Mouse (Mus musculus) right cerebral cortex, adult 2 months (tissue): ENCODE data around the gene Prkn.

Source experiments
- DNase-seq, 2 experiments: peaks; one replicate each; pipeline ENCODE4 v3.0.0; 2021 to 2022; ENCODE audit warnings: low spot score in 2 of 2

Prkn gene

DNA sequence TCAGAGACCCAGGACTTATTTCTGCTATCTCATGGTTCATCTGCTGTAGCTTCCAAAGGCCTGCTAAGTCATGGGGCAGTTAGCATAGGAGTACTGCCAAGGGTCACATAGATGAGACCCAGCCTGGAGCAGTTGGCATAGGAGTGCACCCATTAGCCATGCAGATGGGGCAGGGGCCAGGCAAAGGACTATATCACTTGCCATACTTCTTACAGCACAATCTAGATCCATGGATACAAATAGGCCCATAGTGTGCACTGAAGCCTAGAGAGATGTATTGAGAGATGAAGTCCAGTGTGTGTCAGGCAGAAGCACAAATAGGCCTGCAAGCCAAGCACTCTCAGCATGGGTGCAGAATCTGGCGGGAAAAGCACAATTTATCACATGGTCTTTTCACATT is 802.1 kb downstream of the Prkn start:
- DNase-seq = no peak

DNA sequence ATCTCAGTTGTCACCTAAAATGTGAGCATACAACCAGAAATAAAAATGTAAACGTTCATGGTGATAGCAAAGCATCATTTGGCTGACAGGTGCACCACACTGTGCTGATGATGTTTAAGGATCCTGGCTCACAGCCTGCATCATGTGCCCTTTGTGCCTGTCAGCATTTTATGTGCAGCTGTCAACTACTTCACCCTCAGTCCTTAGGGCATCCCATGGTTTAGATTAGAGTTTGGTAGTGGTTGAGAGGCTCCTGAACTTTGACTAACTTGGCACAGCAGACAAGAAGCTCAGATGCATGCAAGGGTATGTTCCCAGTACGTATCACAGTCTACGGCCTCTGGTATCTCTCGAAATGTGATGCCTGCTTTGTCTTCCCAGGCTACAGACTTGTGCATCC is 803.8 kb downstream of the Prkn start:
- DNase-seq = no peak

DNA sequence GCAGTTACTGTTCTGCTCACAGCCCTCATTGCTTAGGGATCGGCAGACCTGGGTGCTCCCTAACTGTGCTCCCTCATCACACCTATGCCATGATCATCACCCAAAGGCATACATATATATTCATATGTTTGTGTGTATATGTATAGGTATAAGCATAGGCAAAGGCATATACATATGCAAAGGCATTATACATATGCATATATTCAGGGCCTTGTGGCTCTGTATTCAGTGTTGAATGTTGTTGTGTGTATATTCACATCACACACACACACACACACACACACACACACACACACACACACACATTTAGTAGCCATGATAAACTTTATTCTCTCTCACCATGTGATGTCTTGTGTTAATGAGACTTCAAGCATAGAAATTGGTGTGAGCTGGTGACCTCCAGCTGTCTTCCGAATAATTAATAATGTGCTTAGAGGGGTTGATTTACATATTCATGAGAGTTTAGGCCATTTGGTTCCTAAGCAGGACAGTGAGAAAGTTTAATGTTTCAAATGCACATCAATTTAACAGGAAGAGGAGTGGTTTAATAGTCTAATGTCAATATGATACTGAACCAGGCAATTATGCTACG is 804.8 kb downstream of the Prkn start:
- DNase-seq = no peak

DNA sequence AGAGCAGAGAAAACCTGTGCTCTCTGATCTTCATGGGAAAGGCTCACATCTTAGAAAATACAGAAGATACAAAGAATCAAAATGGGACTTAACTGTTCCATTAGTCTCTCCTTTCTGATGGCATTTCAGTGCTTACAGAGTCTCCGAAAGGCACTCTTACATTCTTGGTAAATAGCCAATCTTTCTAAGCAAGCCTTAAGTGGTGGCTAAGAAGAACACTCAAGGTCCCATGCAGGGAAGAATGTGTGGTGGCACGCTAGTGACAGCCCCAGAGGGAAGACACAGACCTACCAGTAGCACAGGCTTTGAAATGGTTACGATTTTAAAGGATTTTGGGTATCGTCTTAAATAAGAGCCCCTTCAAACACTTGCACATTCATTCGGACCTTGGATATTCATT is 816.2 kb downstream of the Prkn start:
- DNase-seq = no peak

DNA sequence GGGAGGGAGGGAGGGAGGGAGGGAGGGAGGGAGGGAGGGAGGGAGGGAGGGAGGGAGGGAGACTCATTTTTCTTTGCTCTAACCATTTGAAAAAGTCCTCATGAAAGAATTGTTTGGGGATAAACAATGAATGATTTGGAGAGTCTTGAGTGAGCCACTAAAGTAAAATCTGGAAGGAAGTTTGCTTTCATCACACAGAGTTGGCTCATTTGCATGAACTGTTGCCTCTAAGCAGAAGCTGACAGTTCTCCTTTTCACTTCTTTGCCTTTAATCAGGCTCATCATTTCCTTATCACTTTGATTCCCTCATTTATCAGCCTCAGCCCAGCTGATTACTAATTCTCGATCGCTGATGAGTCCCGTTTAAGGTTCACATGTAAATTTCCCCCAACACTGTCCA is 816.7 kb downstream of the Prkn start:
- DNase-seq = no peak

DNA sequence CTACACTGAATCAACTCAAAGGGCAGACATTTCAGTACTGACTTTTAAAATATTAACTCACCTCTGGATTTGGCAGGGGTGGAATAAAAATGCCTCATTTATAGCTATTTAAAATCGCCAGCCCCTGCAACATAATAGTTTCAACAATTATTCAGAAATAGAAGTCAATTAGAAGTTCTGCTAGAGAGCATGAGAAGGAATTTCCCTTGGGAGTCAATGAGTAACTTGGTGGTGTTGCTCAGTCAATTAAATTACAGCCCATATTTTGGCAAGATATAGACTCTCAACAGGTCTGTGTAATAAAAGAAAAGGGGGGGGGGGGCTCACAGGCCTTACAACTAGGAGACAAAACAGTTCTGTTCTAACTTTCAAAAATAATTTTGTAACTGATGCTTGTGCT is 821.7 kb downstream of the Prkn start:
- no peak for DNase-seq

DNA sequence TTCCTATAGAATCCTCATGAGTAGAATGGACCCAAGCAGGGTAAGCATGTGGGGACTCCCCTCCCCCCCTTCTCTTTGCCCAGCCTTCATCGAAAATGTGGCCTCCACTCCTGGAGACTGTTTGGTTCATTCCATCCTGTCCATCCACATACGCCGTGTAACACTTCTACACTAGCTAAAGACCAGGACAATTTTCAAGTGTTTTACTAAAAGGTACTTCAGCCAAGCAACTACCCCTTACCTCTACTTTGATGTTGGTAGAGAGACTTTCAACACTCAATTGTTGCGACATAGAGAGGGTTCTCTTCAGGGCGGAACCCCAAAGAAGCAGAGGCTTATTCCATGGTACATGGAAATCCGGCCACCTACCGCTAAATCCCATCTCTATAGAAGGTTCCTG is 823.3 kb downstream of the Prkn start:
- DNase-seq = no peak

DNA sequence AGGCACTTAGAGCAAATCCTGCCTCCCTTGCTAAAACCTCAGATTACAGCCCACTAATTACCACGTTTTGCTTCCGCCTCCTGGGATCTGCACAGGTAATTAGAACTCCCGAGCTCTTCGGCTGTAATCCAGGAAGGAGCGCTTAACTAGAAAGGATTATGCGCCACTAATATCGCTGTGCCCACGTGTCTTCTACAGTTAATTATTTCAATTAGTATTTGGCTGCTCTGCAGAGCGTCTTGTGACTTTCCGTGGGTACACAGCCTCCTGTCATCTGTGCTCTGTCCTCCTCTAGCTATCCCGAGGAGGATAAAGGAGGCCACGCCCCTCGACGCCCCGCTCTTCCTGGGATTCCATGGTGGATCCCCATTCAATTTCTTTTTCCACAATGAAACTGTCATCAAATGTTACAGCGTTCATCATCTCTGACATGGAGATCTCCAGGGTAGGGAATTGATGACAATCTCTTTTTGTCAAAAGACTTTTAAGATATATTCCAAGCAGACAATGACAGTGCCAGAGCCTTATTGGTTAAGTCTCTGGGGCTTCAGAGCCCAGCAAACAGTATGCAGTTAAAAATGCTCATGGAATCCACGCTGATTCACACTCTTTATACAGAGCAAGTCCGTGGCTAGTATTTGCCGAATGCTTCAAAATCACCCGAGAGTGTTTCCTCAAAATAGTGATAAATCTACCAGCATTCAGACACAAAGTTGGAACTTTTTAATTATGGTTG is 824.6 kb downstream of the Prkn start:
- DNase-seq = peak in 1 of 2 experiments; percentile 25

DNA sequence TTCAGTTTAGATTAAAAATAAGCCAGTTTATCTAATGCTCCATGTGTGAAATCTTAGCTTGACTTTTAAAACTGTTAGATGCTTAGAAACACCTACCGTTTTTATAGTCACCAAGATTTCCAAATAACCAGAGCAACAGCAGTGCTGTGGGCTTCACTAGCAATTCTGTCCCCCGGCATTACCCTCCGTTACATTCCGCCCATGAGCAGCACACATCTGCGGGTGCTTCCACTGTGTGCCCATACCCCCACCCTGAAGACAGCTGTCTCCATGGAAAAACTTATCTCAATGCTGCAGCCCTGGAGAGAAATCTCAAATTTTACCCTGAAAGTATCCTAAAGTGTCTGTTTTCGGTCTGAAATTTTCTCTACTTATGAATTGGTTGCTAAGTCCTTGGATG is 839.5 kb downstream of the Prkn start:
- DNase-seq = peak in 1 of 2 experiments; percentile 25

DNA sequence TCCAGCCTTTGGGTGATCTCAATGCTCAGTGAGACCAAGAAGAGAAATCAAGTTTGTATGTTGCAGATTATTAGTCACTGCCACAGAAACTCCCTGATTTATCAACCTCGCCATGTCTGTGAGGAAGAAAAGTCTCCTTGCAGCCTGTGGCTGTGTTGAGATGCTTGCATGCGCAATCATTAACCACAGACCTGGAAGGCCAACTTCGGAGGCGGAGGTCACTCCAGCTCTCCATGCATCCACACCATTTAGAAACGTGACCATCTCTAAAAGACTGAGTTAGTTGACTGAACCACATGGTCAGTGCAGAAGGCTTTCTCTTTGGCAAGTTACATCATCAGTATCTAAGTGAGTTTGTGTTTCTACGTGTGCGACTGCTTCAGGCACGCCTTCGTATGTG is 840.3 kb downstream of the Prkn start:
- DNase-seq = no peak

DNA sequence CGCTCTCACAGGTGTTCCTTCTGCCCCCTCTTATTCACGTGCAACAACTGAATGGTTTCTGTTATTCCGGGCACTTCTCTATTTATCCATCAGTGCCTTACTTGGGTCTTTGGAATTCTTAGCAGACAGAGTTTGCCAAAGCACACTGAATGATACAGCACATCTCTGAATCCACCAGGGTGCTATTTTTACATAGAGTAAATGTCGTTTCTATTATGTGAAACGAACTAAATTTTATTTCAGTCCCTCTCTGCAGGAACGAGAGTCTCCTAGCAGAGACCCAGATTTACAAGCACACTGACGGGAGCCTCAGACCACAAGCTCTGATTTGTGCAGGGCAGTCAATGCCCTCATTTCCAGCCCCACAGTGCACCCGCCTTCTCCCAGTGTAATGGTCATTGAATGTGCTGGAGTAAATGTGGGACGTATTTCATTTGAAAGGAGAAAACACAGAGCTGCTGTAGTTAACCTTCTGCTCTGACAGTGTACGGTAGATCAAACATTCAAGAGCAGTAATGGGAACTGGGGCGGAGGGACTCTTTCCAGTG is 841.7 kb downstream of the Prkn start:
- DNase-seq = peak; percentile 24 to 42

DNA sequence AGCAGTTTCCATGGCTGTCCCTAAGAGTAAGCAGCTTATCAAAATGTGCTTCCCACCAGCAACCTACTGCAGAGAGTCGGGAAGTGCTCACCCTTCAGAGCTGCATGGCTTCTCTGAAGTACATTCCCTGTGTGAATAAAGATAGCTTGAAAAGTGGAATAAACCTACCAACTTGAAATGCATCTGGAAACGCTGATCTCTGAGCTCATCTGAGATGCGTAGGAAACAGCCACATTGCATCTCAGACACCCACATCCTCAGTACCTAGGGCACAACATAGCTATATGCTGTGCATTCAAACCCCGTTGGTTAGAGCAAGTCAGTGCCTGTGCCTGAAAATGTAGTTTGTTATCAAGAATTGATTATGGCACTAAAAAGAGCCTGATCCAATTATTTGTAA is 864.8 kb downstream of the Prkn start:
- DNase-seq = no peak

DNA sequence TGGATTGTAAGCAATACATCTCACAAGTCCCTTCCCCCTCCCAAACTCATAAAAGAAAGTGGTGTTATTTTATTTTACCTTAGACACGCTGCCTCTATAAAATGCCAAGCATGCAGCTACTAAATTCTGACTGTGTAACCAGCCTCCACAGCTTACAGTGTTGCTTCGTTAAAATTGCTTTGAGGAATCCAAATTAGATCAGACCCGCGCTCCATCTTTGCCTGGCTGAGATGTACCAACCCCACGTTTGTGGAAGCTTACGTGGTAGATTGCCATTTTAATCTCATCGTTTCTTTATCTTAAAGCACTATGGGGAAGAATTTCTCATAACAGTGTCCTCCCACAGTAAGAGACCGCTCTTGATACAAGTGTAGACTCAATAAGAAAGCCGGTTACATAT is 865.6 kb downstream of the Prkn start:
- DNase-seq = peak; percentile 36 to 38

DNA sequence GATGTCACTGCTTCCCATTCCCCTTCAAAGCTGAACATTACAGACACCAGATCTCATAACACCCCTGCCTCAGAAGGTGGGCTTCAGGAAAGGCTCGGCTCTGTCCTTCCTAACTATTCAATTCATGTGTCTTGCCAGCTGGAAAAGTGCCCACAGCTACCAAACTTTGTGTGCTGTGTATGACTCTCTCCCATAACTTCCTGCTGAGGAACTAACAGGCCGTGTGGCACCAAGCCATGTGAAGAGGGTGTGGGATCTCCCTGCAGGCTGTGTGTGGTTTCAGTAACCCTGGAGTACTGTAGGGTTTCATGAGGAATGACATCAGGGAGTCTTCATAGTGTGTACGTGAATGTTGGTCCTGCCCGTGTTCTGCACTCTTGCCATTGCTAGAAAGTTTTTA is 871.9 kb downstream of the Prkn start:
- DNase-seq = no peak

DNA sequence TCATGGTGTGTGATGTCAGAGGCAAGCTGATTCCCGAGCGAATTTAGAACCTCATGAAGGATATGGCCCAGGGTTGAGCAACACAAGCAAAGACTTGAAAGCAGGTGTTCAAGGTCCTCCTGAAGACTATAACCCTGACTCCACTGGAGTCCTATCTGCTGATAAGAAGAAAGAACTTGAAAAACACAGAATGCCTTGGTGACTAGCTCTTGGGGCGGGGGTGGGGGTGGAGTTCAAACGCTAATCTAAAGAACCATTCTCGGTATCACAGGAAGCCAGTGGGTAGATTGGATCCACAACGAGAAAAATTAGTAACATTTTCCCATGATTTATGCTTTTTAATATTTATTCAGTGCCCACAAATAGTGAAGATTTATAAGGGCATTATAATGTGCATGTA is 879.6 kb downstream of the Prkn start:
- DNase-seq = no peak

DNA sequence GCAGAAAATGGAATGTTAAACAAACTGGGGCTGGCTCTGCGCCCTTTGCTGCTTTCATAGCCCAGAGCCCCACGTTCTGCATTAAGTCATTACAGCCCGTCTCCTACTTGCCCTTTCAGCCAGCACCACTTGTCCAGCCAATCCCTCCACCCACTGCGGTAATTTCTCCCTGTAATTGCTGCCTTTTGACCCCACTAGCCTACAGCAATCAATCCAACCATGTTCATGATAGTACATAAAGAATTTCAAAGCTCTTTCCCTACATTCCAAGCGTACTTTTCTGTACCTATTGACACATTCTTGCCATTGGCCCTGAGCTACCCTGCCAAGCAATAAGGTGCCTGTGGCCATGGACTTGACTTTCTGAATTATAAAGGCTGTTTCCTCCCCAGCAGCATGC is 881.7 kb downstream of the Prkn start:
- DNase-seq = no peak

DNA sequence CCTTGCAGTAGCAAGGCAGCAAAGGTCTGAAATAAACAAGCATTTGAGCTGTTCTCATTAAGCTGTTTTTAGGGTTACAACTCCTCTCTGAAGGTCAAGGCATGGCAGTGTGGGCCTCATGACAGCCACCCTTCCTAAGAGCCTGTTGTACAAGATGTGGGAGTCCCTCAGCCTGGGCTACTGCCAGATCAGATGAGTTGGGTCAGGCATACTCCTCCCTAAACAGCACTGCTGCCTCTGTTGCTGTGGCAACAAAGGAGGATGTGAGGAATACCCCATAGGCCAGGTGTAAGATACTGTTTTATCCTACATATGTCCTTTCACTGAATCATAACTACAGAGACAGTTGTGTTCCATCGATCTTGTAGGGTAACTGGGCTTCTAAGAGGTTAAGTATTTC is 882.3 kb downstream of the Prkn start:
- peak; percentile 25 to 31 for DNase-seq

DNA sequence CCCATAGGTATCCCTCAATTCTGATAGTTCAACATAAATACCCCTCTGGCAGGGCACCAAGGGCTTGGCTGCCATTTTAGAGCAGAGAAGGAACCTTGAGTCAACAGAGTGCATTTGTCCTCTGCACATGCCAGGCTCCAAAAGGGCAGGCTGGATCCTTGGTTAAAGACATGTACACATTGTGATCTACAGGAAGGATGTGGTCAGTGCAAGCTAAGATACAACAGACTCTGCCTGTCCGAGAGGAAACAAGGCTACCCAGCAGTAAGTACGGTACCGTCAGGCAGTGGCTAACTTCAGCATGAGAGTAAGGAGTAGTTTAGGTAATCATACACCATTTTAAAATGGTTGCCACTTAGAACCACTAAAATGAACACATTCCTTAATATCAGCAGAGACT is 884.0 kb downstream of the Prkn start:
- DNase-seq = no peak

DNA sequence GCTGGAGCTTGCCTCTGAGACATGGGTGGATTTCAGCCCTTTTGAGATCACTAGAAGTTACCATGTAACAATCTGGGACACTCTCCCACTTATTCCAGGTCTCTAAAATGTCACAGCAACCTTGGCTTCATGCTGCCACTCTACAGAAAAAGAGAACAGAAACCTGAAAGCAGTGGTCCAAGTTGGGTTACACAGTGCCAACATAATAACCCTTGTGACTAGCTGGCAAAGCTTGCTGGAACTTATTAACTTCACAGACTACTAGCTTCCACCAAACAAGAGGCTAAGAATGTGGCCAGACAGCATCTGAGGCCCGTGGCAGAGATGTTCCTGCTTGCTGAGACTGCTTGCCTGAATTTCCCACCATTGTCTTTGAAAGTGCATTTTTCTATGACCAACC is 886.9 kb downstream of the Prkn start:
- no peak for DNase-seq

DNA sequence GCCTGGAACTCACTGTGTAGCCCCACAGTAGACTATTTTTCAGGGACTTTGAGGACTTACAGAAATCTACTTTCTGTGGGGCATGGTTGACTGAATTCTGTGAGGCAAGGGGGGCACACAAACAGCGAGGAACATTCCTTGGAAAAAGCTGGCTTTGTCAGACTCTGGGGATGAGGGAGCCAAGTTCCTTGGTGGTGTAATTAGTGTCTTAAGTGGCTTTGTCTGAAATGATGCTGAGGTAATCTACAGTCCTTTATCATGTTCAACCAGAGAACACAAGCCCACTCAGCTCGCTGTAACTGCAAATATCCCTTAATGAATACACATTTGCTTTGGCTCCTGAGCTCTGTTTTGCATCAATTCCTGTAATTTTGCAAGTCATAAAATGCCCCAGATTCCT is 888.1 kb downstream of the Prkn start:
- DNase-seq = no peak

DNA sequence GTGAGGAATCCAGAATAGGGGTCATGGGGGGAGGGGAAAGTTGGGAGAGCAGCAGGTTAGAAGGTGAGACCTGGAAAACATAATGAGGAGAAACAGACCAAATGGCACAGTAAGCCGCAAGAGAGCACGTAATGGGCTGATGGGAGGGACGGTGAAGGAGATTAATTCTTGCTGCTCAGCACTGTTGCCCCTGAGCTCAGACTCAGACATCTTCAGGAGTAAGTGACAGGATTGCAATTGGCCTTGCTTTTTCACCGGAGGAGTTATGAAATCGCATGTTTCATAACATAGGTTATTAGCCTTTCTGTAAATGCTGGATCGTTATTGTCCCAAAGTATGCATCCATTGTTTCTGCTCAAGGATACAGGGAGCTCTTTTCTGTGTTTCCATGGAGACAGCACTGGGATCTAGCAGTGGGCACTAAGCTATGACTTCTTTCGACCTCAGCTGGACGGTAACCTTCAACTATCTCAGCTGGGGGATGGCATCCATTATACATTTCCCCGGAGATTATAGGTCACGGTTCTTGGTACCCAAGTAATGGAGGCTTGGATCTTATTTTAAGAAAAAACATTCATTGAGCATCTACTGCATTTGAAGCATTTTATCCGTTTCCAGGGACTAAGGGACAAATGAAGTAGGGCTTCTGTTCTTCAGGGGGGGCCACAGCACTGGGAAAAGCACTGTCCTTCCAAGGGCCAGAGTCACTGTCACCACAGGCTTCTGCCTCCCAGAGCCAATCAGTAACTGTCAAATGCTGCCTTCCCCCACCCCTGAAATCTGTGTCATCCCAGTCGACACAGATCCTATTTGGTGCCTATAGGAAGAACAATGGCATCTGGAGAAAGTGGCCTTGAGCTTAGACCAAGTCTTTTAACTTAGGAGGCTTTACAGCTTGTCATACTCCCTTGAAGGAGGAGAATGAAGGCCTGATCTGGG is 890.7 kb downstream of the Prkn start:
- no peak for DNase-seq

DNA sequence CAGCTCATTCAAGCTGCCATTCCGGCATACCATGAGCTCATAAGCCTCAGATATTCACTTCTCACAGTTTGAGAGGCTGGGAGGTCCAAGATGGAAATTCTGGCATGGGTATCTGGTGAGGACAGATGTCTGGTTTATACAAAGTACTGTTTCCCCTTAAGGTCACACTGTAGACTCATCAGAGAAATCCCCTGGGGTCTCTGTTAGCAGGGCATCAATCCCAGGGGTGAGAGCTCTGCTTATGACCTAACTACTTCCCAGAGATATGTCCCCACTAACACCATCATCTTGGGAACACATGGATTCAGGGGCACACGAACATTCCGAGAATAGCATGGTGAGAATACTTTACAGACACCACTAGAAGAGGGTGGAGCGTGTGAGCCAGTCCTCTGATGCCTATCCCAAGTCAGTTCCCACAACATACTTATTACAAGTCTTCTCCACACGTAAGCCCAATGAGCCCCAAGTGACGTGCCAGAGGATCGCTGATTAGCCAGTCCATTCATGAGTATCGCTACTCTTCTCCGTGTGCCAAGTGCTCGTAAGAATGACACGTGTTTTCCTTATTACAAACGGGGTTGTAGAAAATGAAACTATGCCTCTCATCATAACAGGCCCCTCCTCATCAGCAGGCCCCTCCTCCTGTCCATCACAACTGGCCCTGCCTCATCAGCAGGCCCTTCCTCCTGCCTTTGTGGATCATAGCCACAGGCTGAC is 895.1 kb downstream of the Prkn start:
- DNase-seq = no peak
